Mouse (Mus musculus) neural tube, embryonic 13.5 days (tissue): ENCODE data around the gene Syt2. TPM values are rescaled to one million over a fixed set of nuclear protein-coding genes. Genes with fewer than 3 reads are reported as not detected.

ENCODE experiments used
- ATAC-seq: fragments of 200-750 bp; cut with Nextera tagmentation; 2 replicates; pipeline ENCODE4 v1.8.0; 2017; ENCODE audit warnings: low read depth, mild to moderate bottlenecking, moderate TSS enrichment, moderate library complexity
- H3K27ac ChIP-seq: fragments of 300-500 bp; sonication (generic); replicated peaks from 2 replicates; pipeline ENCODE4 v1.5.1; 2015; ENCODE audit warnings: moderate library complexity, mild to moderate bottlenecking, inconsistent platforms
- H3K27me3 ChIP-seq: fragments of 300-500 bp; sonication (generic); 2 replicates; pipeline ENCODE4 v1.6.1; 2015; ENCODE audit warnings: mild to moderate bottlenecking, inconsistent platforms
- H3K36me3 ChIP-seq: fragments of 300-500 bp; sonication (generic); 2 replicates; pipeline ENCODE4 v1.6.1; 2015; ENCODE audit warnings: mild to moderate bottlenecking, inconsistent platforms
- H3K4me1 ChIP-seq: fragments of 300-500 bp; sonication (generic); replicated peaks from 2 replicates; pipeline ENCODE4 v1.6.1; 2015; ENCODE audit warnings: inconsistent platforms
- H3K4me2 ChIP-seq: fragments of 300-500 bp; sonication (generic); 2 replicates; pipeline ENCODE4 v1.6.1; 2015; ENCODE audit warnings: inconsistent platforms, mild to moderate bottlenecking, moderate library complexity
- H3K4me3 ChIP-seq: fragments of 300-500 bp; sonication (generic); 2 replicates; pipeline ENCODE4 v1.5.1; 2015; ENCODE audit warnings: mild to moderate bottlenecking, inconsistent platforms
- H3K9ac ChIP-seq: fragments of 300-500 bp; sonication (generic); 2 replicates; pipeline ENCODE4 v1.6.1; 2015; ENCODE audit warnings: moderate library complexity, mild to moderate bottlenecking, inconsistent platforms
- H3K9me3 ChIP-seq: fragments of 300-500 bp; sonication (generic); 2 replicates; pipeline ENCODE4 v1.6.1; 2016; ENCODE audit warnings: inconsistent platforms
- WGBS: fragments of 180-500 bp; shearing (Covaris S2); methylation state at CpG from one replicate; pipeline ENCODE4 v1.1.7; 2015; 5-methylcytosine and 5-hydroxymethylcytosine counted together
- polyA plus RNA-seq: library from polyadenylated mRNA; unstranded; fragments of >200 nt; fragmentation: Nextera tagmentation; extraction: Ambion mirVana; gene quantifications from 2 replicates; pipeline ENCODE4 v1.2.1, GENCODE M21; 2015

Syt2 gene
- 12.1 and 13.9 TPM in 2 replicates for polyA plus RNA-seq

DNA sequence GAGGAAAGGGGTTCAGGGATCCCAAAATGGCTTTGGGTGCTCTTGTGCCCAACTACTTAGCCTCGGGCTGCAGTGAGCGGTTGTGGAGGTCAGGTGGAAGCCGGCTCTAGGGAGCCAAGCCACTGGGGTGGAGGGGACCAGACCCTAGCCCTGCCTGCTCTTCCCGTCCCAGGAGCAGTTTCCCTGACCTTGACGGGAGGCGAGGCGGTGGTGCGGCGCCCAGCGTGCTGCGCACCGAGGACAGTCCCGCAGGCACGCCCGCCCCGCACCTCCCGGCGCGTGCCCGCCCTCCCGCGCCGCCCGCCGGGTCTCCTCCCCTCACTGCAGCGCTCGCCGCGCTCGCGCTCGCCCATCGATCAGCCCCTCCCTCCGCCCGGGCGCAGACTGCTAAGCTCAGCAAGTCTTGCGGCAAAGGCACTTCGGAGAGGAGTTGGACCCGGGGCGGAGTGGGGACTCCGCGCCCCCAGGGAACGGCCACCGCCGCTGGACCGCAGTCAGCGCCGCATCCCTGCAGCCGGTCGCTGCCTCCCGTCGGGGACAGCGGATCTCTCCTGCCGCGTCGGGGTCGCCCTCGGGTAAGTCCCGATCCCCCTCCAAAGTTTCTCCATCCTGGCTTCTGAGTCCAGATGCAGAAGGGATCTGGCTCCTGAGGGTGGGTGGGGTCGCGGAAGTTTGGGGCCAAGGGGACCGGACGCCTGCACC, at the start of gene Syt2:
Gene Syt2 (plus strand): TSS at position 417 of the 702 bp plus-strand sequence.
- H3K4me1 ChIP-seq = peaks cover 31% of the 10 kb centered on the region
- H3K27ac ChIP-seq = no peak within 1 kb of the TSS
- H3K4me3 ChIP-seq = peak within 1 kb of the TSS; percentile 49
- H3K9ac ChIP-seq = peak within 1 kb of the TSS; percentile 67
- peak; percentile 68 for ATAC-seq
- H3K4me2 ChIP-seq = peak within 1 kb of the TSS; percentile 81
- peaks cover 70% of the 10 kb centered on the region for H3K27me3 ChIP-seq
- H3K9me3 ChIP-seq = no peaks in the 10 kb centered on the region
- H3K36me3 ChIP-seq = no peaks in the 10 kb centered on the region
- WGBS = under 1% methylated on average over 62 of the region's 63 CpGs

DNA sequence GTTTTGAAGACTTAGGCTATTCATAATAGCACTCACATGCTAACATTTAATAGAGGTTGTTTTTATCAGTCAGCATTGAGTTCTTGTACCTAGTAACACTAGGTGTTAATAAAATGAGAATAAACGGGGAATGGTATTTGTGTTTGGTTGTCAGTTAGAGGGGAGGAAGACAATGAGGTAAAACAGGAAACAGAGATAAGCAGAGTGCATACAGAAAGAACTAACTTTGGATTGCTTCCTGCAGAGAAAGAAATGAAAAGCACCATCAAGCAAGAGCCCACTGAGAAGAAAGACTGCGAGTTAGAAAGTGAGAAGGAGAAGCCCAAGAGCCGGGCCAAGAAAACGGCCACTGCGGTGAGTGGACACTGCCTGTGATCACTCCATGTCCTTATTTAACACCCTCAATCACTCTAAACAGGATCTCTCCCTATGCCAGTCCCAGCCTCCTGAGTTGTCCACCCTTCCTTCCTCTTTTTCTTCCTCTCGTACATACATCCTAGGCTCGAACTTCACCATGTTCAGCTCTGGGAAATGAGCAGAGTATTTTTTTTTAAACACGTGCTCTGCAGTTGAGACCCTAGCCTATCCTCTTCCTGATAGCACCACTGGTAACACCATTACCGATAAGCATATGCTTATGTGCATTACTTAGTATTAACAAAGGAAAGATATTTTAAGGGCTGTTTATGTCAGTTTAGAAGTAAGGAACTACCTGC, 49.0 kb upstream of the Syt2 start:
- H3K9ac ChIP-seq = no peak overlapping the region
- 90% methylated on average over 9 of the region's 9 CpGs for WGBS
- H3K36me3 ChIP-seq = peaks cover 85% of the 10 kb centered on the region
- no peak overlapping the region for H3K4me2 ChIP-seq
- no peaks in the 10 kb centered on the region for H3K27me3 ChIP-seq
- no peaks in the 10 kb centered on the region for H3K9me3 ChIP-seq
- ATAC-seq = no peak
- no peak overlapping the region for H3K4me3 ChIP-seq
- H3K4me1 ChIP-seq = no peaks in the 10 kb centered on the region
- H3K27ac ChIP-seq = no peak overlapping the region

DNA sequence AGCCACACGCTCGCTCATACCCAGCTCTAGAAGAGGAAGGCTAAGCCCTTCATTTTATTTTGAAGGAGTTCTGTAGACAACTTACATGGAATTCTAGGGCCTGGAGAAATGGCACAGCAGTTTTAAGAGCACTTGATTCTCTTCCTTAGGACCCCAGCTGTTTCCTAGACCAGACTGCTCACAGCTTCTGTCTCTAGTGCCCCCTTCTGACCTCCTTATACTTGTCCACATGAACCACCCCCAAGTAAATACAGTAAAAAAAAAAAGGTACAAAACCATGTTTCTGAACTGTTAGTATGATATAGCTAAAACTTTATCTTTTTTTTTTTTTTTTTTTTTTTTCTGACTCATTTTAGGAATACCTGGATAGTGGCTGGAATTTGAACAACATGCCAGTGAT, 42.4 kb upstream of the Syt2 start:
- 96% methylated on average over 2 of the region's 2 CpGs for WGBS

DNA sequence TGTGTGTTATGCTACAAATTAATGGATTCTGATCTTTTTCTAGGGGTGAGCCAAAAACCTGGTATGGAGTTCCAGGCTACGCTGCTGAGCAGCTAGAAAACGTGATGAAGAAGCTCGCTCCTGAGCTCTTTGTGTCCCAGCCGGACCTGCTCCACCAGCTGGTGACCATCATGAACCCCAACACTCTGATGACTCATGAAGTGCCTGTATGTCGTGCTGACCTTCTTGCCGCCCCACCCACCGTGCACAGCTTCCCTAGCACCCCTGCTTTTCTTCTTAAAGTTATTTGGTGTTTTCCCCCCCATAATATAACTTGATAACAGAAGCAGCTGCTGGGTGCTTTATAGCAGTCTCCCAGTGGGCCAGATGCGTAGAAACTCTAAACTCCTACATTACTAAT, 40.8 kb upstream of the Syt2 start:
- no peak overlapping the region for H3K4me3 ChIP-seq
- no peak overlapping the region for H3K4me2 ChIP-seq
- no peaks in the 10 kb centered on the region for H3K4me1 ChIP-seq
- WGBS = 87% methylated on average over 8 of the region's 8 CpGs
- no peak for ATAC-seq
- H3K36me3 ChIP-seq = peaks cover 82% of the 10 kb centered on the region
- H3K27ac ChIP-seq = no peak overlapping the region
- no peak overlapping the region for H3K9ac ChIP-seq
- no peaks in the 10 kb centered on the region for H3K27me3 ChIP-seq
- H3K9me3 ChIP-seq = no peaks in the 10 kb centered on the region

More for the DNA sequence above, 42.4 kb upstream of the Syt2 start:
- Histone ChIP-seq H3K27me3 (no peaks in the 10 kb centered on the region), H3K4me3 (no peak overlapping the region), H3K4me2 (no peak overlapping the region), H3K27ac (no peak overlapping the region), H3K9me3 (no peaks in the 10 kb centered on the region), H3K9ac (no peak overlapping the region), H3K36me3 (peaks cover 86% of the 10 kb centered on the region), H3K4me1 (no peaks in the 10 kb centered on the region)
- no peak for ATAC-seq

DNA sequence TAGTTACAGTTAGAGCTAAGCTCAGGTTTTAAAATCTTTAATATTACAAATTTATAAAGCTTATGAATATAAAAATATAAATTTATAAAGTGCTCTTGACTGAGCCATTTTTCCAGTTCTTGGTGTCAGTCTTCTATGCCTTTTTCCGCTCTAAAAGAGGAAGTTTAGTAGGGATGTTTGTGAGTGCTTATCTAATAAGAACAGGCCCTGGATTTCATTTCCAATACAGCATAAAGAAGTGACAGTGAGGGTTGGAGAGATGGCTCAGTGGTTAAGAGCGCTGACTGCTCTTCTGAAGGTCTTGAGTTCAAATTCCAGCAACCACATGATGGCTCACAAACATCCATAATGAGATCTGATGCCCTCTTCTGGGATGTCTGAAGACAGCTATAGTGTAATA, 40.1 kb upstream of the Syt2 start:
- H3K4me3 ChIP-seq = no peak overlapping the region
- peaks cover 80% of the 10 kb centered on the region for H3K36me3 ChIP-seq
- no peaks in the 10 kb centered on the region for H3K9me3 ChIP-seq
- H3K4me2 ChIP-seq = no peak overlapping the region
- H3K27ac ChIP-seq = no peak overlapping the region
- ATAC-seq = no peak
- H3K9ac ChIP-seq = no peak overlapping the region
- WGBS = 99% methylated on average over 2 of the region's 2 CpGs
- no peaks in the 10 kb centered on the region for H3K4me1 ChIP-seq
- no peaks in the 10 kb centered on the region for H3K27me3 ChIP-seq

DNA sequence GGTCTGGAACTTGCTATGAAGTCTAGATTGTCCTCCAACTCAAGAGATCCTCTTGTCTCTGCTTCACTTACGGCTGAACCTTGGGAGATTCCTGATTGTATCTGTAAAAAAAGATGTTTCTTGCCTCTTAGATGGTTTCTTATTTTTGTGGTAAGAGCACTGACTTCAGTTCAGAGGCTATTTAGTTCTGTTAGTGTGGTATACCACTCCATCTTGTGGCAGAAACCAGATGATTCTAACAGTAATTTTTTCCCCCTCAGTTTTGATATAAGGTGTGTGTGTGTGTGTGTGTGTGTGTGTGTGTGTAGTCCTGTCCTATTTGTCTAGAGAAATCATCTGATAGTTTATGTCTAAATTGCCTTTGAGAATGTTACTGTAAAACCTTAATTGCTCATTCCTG, 39.2 kb upstream of the Syt2 start:
- 65% methylated on average over 1 of the region's 1 CpGs for WGBS
- H3K4me1 ChIP-seq = no peaks in the 10 kb centered on the region
- H3K9ac ChIP-seq = no peak overlapping the region
- H3K27ac ChIP-seq = no peak overlapping the region
- peaks cover 77% of the 10 kb centered on the region for H3K36me3 ChIP-seq
- no peaks in the 10 kb centered on the region for H3K27me3 ChIP-seq
- no peak for ATAC-seq
- no peak overlapping the region for H3K4me2 ChIP-seq
- H3K4me3 ChIP-seq = no peak overlapping the region
- no peaks in the 10 kb centered on the region for H3K9me3 ChIP-seq

DNA sequence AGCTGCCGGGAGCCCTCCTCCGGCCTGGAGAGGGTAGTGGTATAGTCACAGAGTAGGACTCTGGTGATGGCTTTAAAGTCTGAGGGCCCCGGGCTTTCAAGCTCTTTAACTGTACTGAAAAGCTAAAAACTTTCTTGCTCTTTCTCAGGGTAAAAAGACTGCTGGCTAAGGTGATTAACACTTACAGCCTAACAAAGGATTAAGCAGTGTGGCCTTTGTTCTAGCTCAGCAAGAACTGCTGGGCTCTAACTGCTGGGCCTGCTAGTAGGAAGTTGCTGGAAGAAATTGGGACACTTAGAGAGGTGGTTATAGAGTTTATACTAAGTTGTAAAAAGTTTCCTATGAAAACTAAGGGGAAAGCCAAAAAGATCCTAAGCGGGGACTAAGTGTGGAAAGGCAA, 37.3 kb upstream of the Syt2 start:
- Histone ChIP-seq H3K9ac (no peak overlapping the region), H3K36me3 (peaks cover 83% of the 10 kb centered on the region), H3K4me2 (no peak overlapping the region), H3K4me3 (no peak overlapping the region), H3K27me3 (no peaks in the 10 kb centered on the region), H3K27ac (no peak overlapping the region), H3K9me3 (no peaks in the 10 kb centered on the region), H3K4me1 (no peaks in the 10 kb centered on the region)
- WGBS = 20% methylated on average over 4 of the region's 4 CpGs
- no peak for ATAC-seq

DNA sequence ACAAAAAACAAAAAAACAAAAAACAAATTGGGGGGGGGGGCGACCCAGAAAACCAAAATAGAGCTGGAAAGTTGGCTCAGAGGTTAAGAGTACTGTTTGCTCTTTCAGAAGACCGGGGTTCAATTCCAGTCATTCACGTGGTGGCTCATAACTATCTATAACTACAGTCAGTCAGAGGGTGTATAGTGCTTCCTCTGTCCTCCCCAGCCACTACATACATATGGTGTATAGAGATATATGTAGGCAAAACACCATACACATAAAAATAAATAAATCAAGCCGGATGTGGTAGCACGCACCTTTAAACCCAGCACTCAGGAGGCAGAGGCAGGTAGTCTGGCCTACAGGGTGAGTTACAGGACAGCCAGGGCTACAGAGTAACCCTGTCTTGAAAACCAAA, 31.9 kb upstream of the Syt2 start:
- Histone ChIP-seq H3K36me3 (peaks cover 74% of the 10 kb centered on the region), H3K9me3 (no peaks in the 10 kb centered on the region), H3K27ac (no peak overlapping the region), H3K4me1 (no peaks in the 10 kb centered on the region), H3K27me3 (no peaks in the 10 kb centered on the region), H3K9ac (no peak overlapping the region), H3K4me3 (no peak overlapping the region), H3K4me2 (no peak overlapping the region)
- 96% methylated on average over 5 of the region's 5 CpGs for WGBS
- ATAC-seq = no peak

DNA sequence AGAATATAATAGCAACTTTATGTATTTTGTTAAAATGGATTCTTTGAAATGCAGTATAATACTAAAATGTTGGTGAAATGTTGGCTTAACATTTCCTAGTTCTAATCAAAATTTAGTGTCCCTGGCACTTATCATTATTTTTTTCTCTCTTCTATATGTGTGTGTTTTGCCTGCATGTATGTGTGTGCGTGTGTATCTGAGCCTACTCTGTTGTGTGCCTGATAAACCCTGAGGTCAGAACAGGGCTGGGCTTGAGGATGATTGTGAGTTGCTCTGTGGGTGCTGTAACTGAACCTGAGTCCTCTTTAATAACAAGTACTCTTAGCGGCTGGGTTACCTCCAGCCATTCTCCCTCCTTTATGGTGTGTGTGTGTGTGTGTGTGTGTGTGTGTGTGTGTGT, 31.5 kb upstream of the Syt2 start:
- H3K27ac ChIP-seq = no peak overlapping the region
- H3K27me3 ChIP-seq = no peaks in the 10 kb centered on the region
- H3K4me3 ChIP-seq = no peak overlapping the region
- H3K4me1 ChIP-seq = no peaks in the 10 kb centered on the region
- no peak for ATAC-seq
- no peak overlapping the region for H3K4me2 ChIP-seq
- peaks cover 79% of the 10 kb centered on the region for H3K36me3 ChIP-seq
- no peaks in the 10 kb centered on the region for H3K9me3 ChIP-seq
- WGBS = 100% methylated on average over 2 of the region's 2 CpGs
- H3K9ac ChIP-seq = no peak overlapping the region

DNA sequence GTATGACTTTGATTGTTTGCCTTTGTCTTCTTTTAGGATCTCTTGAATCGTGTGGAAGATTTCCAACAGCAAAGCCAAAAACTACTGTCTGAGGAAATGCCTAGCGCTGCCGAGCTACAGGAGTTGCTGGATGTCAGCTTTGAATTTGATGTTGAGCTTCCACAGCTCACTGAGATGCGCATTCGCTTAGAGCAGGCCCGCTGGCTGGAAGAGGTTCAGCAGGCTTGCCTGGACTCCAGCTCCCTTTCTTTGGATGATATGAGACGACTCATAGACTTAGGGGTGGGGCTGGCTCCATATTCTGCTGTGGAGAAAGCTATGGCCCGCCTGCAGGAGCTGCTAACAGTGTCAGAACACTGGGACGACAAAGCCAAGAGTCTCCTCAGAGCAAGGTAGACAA, 28.8 kb upstream of the Syt2 start:
- Histone ChIP-seq H3K4me3 (no peak overlapping the region), H3K9ac (no peak overlapping the region), H3K4me1 (no peaks in the 10 kb centered on the region), H3K9me3 (no peaks in the 10 kb centered on the region), H3K27ac (no peak overlapping the region), H3K27me3 (no peaks in the 10 kb centered on the region), H3K4me2 (no peak overlapping the region), H3K36me3 (peaks cover 88% of the 10 kb centered on the region)
- ATAC-seq = no peak
- WGBS = 92% methylated on average over 9 of the region's 9 CpGs

DNA sequence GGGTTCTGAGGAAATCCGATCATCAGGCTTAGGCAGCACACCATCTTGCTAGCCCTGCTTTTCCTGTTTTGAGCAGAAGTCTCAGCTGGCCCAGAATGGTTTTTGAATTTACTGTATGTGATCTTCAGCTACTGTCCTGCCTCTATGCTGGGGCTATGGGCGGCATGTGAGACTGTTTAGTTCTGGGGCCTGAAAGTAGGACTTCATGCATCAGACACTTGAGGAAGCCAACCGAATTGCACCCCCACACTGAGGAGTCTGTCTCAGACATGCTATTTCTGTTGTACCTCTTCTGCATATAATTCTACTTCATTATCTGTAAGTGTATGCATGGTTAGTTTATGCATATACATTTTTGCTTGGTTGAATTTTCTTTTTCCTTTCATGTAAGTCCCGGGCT, 21.2 kb upstream of the Syt2 start:
- Histone ChIP-seq H3K4me1 (no peaks in the 10 kb centered on the region), H3K27ac (no peak overlapping the region), H3K9ac (no peak overlapping the region), H3K36me3 (peaks cover 97% of the 10 kb centered on the region), H3K4me3 (no peak overlapping the region), H3K27me3 (no peaks in the 10 kb centered on the region), H3K4me2 (no peak overlapping the region), H3K9me3 (no peaks in the 10 kb centered on the region)
- WGBS = 92% methylated on average over 4 of the region's 4 CpGs
- no peak for ATAC-seq

DNA sequence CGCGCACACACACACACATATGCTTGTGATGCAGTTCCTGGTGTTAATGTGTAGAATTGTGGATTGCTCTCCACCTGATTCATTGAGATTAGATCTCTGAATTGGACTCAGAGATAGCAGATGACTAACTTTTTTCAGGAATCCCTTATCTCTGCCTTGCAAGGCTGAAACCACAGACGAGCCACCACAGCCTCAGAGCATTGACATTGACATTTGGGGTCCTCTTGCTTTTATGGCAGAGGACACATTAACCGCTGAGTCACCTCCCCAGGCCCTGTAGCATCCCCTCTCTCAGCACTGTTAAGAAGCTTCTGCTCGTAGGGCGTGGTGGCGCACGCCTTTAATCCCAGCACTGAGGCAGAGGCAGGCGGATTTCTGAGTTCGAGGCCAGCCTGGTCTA, 17.0 kb upstream of the Syt2 start:
- WGBS = 96% methylated on average over 10 of the region's 10 CpGs
- Histone ChIP-seq H3K4me3 (no peak overlapping the region), H3K36me3 (peaks cover 100% of the 10 kb centered on the region), H3K27me3 (no peaks in the 10 kb centered on the region), H3K4me2 (no peak overlapping the region), H3K4me1 (no peaks in the 10 kb centered on the region), H3K9me3 (no peaks in the 10 kb centered on the region), H3K9ac (no peak overlapping the region), H3K27ac (no peak overlapping the region)
- no peak for ATAC-seq

DNA sequence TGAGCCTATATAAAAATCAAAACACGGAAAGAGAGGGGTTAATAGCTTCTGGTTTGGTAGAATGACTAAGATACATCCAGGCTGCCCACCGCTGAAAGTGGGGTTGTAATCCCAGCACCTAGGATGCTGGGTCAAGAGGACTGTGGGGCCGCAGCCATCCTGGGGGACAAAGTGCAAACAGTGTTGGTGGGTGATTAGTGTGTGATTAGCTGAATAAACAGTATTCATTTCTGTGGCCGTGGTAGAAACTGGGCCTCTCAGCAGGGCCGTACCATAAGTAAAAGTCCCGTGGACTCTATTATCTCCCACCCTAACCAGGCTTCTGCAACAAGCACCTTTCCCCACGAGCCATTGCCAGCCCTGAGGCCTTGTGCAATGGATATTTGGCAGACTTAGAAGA, 12.2 kb upstream of the Syt2 start:
- 0 out of 2 replicates have a peak, but pooled peaks cover 9% of the 10 kb centered on the region for H3K4me1 ChIP-seq
- peaks cover 63% of the 10 kb centered on the region for H3K36me3 ChIP-seq
- no peak overlapping the region for H3K27ac ChIP-seq
- no peak overlapping the region for H3K9ac ChIP-seq
- H3K4me2 ChIP-seq = no peak overlapping the region
- 82% methylated on average over 7 of the region's 7 CpGs for WGBS
- ATAC-seq = no peak
- H3K4me3 ChIP-seq = no peak overlapping the region
- H3K9me3 ChIP-seq = no peaks in the 10 kb centered on the region
- H3K27me3 ChIP-seq = no peaks in the 10 kb centered on the region
